Mouse (Mus musculus) hindbrain, embryonic 14.5 days (tissue): Measurements from ENCODE around the gene Neb. TPM values are rescaled to one million over a fixed set of nuclear protein-coding genes. Genes with fewer than 3 reads are reported as not detected.

Experiments used
- ATAC-seq: fragments of 200-750 bp; cut with Nextera tagmentation; 2 replicates; pipeline ENCODE4 v1.8.0; 2017; ENCODE audit warnings: moderate number of reproducible peaks, mild to moderate bottlenecking, moderate TSS enrichment, moderate library complexity; ENCODE audit not compliant: low FRiP score
- DNase-seq: peaks from one replicate; pipeline ENCODE4 v3.0.0-alpha.2; 2015; ENCODE audit warnings: low spot score
- H3K27ac ChIP-seq: fragments of 300-500 bp; sonication (generic); 2 replicates; pipeline ENCODE4 v1.5.1; 2014; ENCODE audit warnings: mild to moderate bottlenecking, moderate library complexity
- H3K27me3 ChIP-seq: fragments of 300-500 bp; sonication (generic); 2 replicates; pipeline ENCODE4 v1.6.1; 2014; ENCODE audit warnings: mild to moderate bottlenecking, low read length, mixed read lengths; ENCODE audit not compliant: control insufficient read depth, insufficient read depth
- H3K36me3 ChIP-seq: fragments of 300-500 bp; sonication (generic); replicated peaks from 2 replicates; pipeline ENCODE4 v1.6.1; 2014; ENCODE audit not compliant: control insufficient read depth, insufficient read depth
- H3K4me1 ChIP-seq: fragments of 300-500 bp; sonication (generic); replicated peaks from 2 replicates; pipeline ENCODE4 v1.6.1; 2014; ENCODE audit warnings: antibody characterized with exemption, low read length, mixed read lengths; ENCODE audit not compliant: control insufficient read depth, insufficient read depth
- H3K4me2 ChIP-seq: fragments of 300-500 bp; sonication (generic); replicated peaks from 2 replicates; pipeline ENCODE4 v1.6.1; 2014; ENCODE audit warnings: mild to moderate bottlenecking, moderate library complexity
- H3K4me3 ChIP-seq: fragments of 300-500 bp; sonication (generic); replicated peaks from 2 replicates; pipeline ENCODE4 v1.5.1; 2014; ENCODE audit warnings: mild to moderate bottlenecking, low read length
- H3K9ac ChIP-seq: fragments of 300-500 bp; sonication (generic); 2 replicates; pipeline ENCODE4 v1.6.1; 2014
- H3K9me3 ChIP-seq: fragments of 300-500 bp; sonication (generic); 2 replicates; pipeline ENCODE4 v1.6.1; 2016; ENCODE audit warnings: low read length; ENCODE audit not compliant: control insufficient read depth
- WGBS: fragments of 180-500 bp; shearing (Covaris S2); extraction: QIAGEN DNeasy Blood & Tissue Kit; methylation state at CpG from one replicate; pipeline ENCODE4 v1.1.7; 2014; 5-methylcytosine and 5-hydroxymethylcytosine counted together
- polyA plus RNA-seq: library from polyadenylated mRNA; unstranded; fragments of >200 nt; fragmentation: Nextera tagmentation; extraction: Ambion mirVana; gene quantifications from 2 replicates; pipeline ENCODE4 v1.2.1, GENCODE M21; 2014

Neb gene
- polyA plus RNA-seq, 1 experiment from 2014 or later: 0.74 TPM

DNA sequence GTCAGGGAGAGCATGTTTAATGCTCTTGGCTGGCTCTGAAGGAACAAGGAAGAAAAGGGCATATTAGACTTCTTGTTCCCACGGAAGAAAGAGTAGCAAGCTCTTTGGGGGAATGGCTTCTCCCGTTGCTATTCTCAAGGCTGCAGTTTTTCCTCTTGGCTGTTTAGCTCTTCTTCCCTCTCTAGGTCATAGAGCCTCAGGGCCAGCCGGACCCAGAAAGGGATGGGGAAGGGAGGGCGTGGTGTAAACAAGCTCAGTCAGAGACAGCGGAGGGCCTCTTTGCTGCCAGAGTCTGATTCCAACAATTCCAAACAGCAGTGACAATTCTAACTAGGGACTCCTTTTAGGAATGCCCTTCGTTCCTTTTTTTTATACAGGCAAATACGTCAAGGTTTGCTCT, 7.8 kb upstream of the Neb start:
- ATAC-seq: no peak
- WGBS: 72% methylated on average over 7 of the region's 7 CpGs

DNA sequence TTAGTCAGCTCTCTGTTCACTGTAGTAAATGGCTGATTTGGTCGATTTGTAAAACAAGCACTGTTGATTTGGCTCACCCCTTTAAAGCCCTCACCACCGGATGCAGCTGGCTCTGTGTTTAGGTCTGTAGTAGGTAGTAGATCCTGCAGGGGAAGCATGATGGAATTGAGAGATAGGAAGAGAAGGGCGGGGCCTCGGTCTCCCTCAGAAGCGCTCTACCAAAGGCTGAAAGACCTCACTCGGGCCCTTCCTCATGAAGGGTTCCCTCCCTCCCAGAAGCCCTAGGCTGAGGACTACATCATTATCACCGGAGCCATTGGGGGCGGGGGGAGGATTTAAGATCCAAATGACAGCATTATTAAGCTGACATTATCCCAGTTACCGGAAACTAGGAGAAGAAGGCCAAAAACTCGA, 581 bp upstream of the Neb start:
- Histone ChIP-seq H3K27ac (no peak overlapping the region), H3K36me3 (no peaks in the 10 kb centered on the region), H3K9ac (no peak overlapping the region), H3K27me3 (no peaks in the 10 kb centered on the region), H3K4me3 (no peak overlapping the region), H3K4me2 (no peak overlapping the region), H3K9me3 (no peaks in the 10 kb centered on the region), H3K4me1 (no peaks in the 10 kb centered on the region)
- 75% methylated on average over 10 of the region's 10 CpGs for WGBS
- no peak for DNase-seq
- ATAC-seq: no peak

More for the DNA sequence above, 7.8 kb upstream of the Neb start:
- Histone ChIP-seq H3K4me2 (no peak overlapping the region), H3K36me3 (no peaks in the 10 kb centered on the region), H3K27ac (no peak overlapping the region), H3K9ac (no peak overlapping the region), H3K9me3 (no peaks in the 10 kb centered on the region), H3K27me3 (no peaks in the 10 kb centered on the region), H3K4me3 (no peak overlapping the region), H3K4me1 (no peaks in the 10 kb centered on the region)
- DNase-seq: no peak

DNA sequence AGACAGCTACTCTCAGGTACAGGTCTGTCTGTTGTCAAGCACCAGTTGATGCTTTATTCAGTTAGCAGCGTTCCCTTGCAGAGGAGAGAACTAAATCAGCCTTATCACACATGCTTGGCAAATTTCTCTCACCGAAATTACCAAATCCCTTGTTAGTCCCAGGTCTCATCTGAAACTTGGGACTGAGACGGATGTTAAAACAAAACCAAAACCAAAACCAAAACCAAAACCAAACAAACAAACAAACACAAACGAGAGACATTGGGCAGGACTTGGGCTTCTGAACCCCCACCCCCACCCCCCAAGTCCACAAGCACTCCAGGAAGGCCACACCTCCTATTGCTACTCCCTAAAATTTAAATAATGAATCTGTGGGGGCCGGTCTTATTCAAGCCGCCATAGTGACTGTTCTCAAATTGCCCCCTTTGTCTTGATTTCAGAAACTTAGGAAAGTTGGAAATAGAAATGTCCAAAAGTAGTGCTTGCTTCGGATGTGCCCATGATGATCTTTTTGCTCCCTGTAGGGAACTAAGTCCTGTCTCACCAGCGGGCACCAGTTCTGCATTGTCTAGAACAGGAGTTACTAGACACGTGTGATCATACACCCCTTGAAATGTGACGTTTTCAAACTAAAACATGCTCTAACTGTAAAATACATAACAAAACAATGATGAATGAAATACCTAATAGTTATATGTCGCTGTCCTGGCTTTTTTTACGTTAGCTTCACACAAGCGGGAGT, 397 bp downstream of the Neb start:
- Histone ChIP-seq H3K9ac (no peak overlapping the region), H3K4me3 (no peak overlapping the region), H3K4me2 (no peak overlapping the region), H3K9me3 (no peaks in the 10 kb centered on the region), H3K27ac (no peak overlapping the region), H3K27me3 (no peaks in the 10 kb centered on the region), H3K36me3 (no peaks in the 10 kb centered on the region), H3K4me1 (no peaks in the 10 kb centered on the region)
- DNase-seq (no peak), ATAC-seq (no peak)
- 57% methylated on average over 13 of the region's 13 CpGs for WGBS

DNA sequence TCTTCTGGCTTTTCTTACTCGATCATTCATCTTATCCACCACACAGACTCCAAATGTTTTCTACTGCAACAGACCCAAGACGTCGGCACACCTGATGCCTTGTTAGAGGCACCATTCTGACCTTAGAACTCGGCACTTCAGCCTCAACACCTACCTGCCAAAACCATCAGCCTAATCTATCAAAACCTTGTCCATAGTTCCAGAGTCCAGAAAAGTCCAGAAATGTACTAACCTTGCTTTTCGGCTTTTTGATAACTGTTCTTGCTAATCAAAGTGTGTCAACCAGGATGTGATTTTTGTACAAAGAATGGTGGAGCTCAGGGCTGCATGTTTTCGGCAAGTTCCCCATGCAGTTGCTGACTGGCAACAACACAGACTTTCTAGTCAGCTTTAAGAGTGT, 3.6 kb downstream of the Neb start:
- no peak for ATAC-seq
- WGBS: 93% methylated on average over 6 of the region's 6 CpGs

DNA sequence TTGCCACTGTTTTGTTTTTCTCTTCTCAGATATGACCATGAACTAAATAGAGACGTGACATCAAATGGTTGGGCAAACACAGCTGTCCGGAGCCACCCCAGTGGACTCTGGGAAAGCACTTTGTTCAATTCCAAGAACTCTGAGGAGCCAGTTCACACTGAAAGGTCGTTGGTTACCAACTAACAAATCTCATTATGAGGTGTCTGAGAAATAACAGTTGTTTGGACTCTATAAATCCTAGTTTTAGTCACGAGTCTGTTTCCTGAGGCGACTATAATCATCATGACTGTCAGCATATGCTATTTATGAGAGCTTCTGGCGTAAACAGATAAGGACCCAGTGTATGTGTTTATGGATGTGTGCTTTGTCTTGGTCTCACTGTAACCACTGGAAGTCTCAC, 5.8 kb downstream of the Neb start:
- Histone ChIP-seq H3K9me3 (no peaks in the 10 kb centered on the region), H3K27ac (no peak overlapping the region), H3K36me3 (no peaks in the 10 kb centered on the region), H3K4me1 (no peaks in the 10 kb centered on the region), H3K27me3 (no peaks in the 10 kb centered on the region), H3K4me3 (no peak overlapping the region), H3K4me2 (no peak overlapping the region), H3K9ac (no peak overlapping the region)
- no peak for DNase-seq
- ATAC-seq: no peak
- 81% methylated on average over 6 of the region's 6 CpGs for WGBS

More for the DNA sequence above, 3.6 kb downstream of the Neb start:
- Histone ChIP-seq H3K4me1 (no peaks in the 10 kb centered on the region), H3K27me3 (no peaks in the 10 kb centered on the region), H3K9me3 (no peaks in the 10 kb centered on the region), H3K36me3 (no peaks in the 10 kb centered on the region), H3K27ac (no peak overlapping the region), H3K4me3 (no peak overlapping the region), H3K9ac (no peak overlapping the region), H3K4me2 (no peak overlapping the region)
- no peak for DNase-seq

DNA sequence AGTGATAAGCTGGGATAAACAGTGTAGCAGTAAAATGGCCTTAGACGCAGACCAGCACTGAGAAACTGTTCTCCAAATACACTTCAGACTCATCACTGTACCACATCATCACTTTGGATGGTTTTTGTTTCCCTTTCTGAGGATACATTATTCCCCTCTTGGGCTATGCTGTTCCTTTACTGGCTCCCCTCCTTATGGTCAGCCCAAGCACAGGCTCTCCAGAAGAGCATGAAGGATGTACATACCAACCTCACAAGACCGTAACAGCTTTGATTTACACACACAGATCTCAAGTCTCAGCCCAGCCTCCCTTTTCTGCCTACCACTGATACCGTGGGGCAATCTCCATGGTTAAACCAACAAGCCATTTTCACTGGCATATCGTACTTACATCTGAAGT, 6.2 kb downstream of the Neb start:
- 94% methylated on average over 4 of the region's 4 CpGs for WGBS
- Histone ChIP-seq H3K27me3 (no peaks in the 10 kb centered on the region), H3K4me2 (no peak overlapping the region), H3K4me1 (no peaks in the 10 kb centered on the region), H3K9ac (no peak overlapping the region), H3K27ac (no peak overlapping the region), H3K9me3 (no peaks in the 10 kb centered on the region), H3K4me3 (no peak overlapping the region), H3K36me3 (no peaks in the 10 kb centered on the region)
- ATAC-seq (no peak), DNase-seq (no peak)

DNA sequence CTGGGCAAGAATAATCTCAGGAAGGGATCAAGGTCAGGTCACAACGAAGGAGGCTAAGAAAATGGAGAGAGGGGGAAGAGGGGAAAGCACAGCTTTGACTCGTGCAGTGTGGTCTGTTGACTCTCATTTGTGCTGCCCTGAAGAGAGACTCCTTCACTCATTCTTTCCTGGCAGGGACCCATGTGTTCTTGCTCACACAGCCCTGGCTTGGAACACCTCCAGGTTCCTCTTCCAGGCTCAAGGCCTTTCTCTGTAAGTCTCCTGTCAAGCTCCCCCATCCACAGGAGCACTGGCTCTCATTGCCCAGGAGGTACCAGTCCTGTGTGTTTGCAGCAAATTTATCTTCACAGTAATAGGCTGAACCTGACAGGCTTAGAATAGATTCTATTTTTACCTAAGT, 7.2 kb downstream of the Neb start:
- no peak overlapping the region for H3K9ac ChIP-seq
- no peak overlapping the region for H3K27ac ChIP-seq
- H3K9me3 ChIP-seq: no peaks in the 10 kb centered on the region
- H3K4me1 ChIP-seq: no peaks in the 10 kb centered on the region
- WGBS: 73% methylated on average over 2 of the region's 2 CpGs
- no peaks in the 10 kb centered on the region for H3K27me3 ChIP-seq
- H3K4me2 ChIP-seq: no peak overlapping the region
- no peak overlapping the region for H3K4me3 ChIP-seq
- no peak for ATAC-seq
- DNase-seq: no peak
- H3K36me3 ChIP-seq: no peaks in the 10 kb centered on the region

DNA sequence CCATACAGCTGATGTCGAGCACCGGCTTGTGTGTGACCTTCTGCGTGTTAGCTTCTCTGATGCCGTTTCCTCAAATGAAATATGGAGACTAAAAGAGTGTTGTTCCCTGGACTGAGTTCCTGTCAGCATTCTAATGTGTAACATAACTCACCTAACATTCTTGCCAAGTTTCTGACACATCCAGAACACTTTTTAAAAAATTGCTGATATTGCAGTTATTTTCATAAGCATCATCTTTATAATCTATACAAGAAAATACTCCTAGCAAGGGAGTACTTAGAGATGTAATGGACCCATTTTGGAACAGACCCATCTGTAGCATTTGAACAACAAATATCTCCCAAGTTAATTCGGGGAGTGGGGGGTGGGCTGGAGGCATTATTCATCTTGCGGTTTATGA, 8.7 kb downstream of the Neb start:
- Histone ChIP-seq H3K4me2 (no peak overlapping the region), H3K27ac (no peak overlapping the region), H3K4me3 (no peak overlapping the region), H3K36me3 (no peaks in the 10 kb centered on the region), H3K4me1 (no peaks in the 10 kb centered on the region), H3K9ac (no peak overlapping the region), H3K27me3 (no peaks in the 10 kb centered on the region), H3K9me3 (no peaks in the 10 kb centered on the region)
- 93% methylated on average over 6 of the region's 6 CpGs for WGBS
- DNase-seq: no peak
- no peak for ATAC-seq

DNA sequence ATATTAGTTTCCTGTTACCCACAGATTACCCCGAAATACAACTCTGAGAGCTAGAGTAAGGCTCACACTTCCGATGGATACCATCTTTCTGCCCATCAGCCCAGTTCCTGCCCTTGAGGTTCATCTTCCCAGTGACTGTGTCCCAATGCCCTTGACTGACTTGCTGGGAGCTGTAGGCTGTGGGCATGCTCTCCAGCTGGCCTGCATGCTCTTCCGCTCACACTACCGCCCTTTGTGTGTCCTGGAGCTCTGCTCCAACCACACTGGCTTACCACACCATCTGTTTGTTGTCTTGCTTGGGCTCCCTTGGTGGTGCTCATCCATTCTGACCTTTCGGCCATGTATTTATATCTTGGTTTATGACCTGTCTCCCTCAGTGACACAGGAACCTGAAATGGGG, 10.6 kb downstream of the Neb start:
- no peak overlapping the region for H3K27ac ChIP-seq
- ATAC-seq (no peak), DNase-seq (no peak)
- H3K27me3 ChIP-seq: no peaks in the 10 kb centered on the region
- H3K4me1 ChIP-seq: no peaks in the 10 kb centered on the region
- no peak overlapping the region for H3K9ac ChIP-seq
- H3K4me3 ChIP-seq: no peak overlapping the region
- 95% methylated on average over 5 of the region's 5 CpGs for WGBS
- H3K4me2 ChIP-seq: no peak overlapping the region
- no peaks in the 10 kb centered on the region for H3K9me3 ChIP-seq
- no peaks in the 10 kb centered on the region for H3K36me3 ChIP-seq

DNA sequence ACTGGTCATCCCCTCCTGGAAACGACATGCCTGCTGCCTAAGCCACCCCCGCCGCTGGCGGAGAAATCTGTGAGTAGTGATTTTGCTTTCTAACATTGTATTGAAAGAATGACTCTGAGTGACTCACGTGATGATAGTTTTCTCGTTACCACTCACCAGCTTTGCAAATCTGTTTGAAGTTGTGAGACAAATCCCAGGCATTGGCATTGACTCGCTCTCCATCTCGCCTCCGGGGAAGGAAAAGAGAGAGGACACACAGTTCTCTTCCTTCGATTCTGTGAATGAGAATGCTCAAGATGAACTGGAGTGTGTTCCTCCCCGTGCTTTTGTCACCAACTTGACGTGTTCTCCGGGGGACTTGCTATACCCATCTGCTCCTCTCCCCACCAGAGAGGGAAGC, 11.0 kb downstream of the Neb start:
- ATAC-seq: no peak
- Histone ChIP-seq H3K27me3 (no peaks in the 10 kb centered on the region), H3K4me2 (no peak overlapping the region), H3K9ac (no peak overlapping the region), H3K4me1 (no peaks in the 10 kb centered on the region), H3K9me3 (no peaks in the 10 kb centered on the region), H3K36me3 (no peaks in the 10 kb centered on the region), H3K4me3 (no peak overlapping the region), H3K27ac (no peak overlapping the region)
- WGBS: 79% methylated on average over 13 of the region's 13 CpGs
- DNase-seq: no peak
